Mouse (Mus musculus): ENCODE data around the gene Ctse. TPM values are rescaled to one million over a fixed set of nuclear protein-coding genes. Genes with fewer than 3 reads are reported as not detected.

Ctse gene
- total and polyA plus RNA-seq, 2 experiments from 2014 or later = 0.27 to 5.2 TPM

DNA sequence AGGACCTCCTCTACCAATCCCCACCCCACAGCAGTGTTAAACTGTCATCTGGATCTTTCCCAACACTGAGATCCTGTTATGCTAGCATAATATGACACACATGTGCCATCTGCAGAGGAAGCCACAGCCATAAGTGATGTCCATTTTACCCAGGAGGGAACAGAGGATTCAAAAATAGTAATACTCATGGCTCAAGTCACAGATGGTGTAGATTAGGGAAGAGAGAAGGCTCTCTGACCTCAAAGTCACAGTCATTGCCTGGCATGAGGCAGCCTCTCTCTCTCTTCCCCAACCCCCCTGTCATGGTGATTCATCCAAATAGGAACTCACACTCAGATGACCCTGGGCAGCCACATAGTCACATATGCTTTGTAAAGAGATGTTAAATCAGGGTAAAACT, 53.2 kb downstream of the Ctse start:
- ATAC-seq (ENCODE audit: insufficient read depth, low read depth) (no peak), DNase-seq (ENCODE audit: low spot score) (no peak)
- no peak overlapping the region for H3K4me3 ChIP-seq (ENCODE audit: low read depth, low read length)
- peaks cover 9% of the 10 kb centered on the region for H3K4me1 ChIP-seq (ENCODE audit: control insufficient read depth, insufficient read depth)
- no peak for TF ChIP-seq EP300 (IDR thresholded peaks at IDR 0.05; ENCODE audit: low read depth)
- no peaks in the 10 kb centered on the region for H3K27me3 ChIP-seq (ENCODE audit: control insufficient read depth, insufficient read depth, low read length)
- H3K27ac ChIP-seq (ENCODE audit: low read depth) = no peak overlapping the region
- H3K36me3 ChIP-seq (replicated peaks; ENCODE audit: control insufficient read depth, insufficient read depth, low read length) = no peaks in the 10 kb centered on the region
- H3K9me3 ChIP-seq (replicated peaks; ENCODE audit: control insufficient read depth, low read length) = no peaks in the 10 kb centered on the region
- no peak overlapping the region for H3K9ac ChIP-seq (replicated peaks; ENCODE audit: low read depth, low read length)
- H3K4me2 ChIP-seq (ENCODE audit: low read depth, low read length) = no peak overlapping the region

DNA sequence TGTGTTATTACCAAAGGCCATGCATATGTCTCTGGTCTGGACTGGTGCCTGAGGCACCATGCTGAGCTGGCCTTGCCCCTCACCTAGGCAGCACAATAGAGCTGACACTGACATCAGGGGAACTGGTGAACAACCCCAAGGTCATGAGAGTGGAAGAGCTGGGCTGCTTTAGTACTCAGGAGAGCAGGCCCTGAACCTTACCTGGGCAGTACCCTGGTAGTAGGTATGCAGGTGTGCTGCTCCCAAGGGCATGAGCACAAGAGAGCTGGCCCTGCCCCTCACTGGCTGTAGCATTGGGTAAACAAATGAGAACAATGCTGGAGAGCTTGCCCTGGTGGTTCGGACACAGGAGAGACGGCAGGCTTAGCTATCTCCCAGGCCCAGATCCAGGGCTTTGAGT, 57.2 kb downstream of the Ctse start:
- Histone ChIP-seq H3K36me3 (replicated peaks; ENCODE audit: control insufficient read depth, insufficient read depth, low read length) (no peaks in the 10 kb centered on the region), H3K27me3 (ENCODE audit: control insufficient read depth, insufficient read depth, low read length) (no peaks in the 10 kb centered on the region), H3K27ac (ENCODE audit: low read depth) (no peak overlapping the region), H3K9me3 (replicated peaks; ENCODE audit: control insufficient read depth, low read length) (no peaks in the 10 kb centered on the region), H3K4me1 (ENCODE audit: control insufficient read depth, insufficient read depth) (peaks cover 13% of the 10 kb centered on the region), H3K4me2 (ENCODE audit: low read depth, low read length) (no peak overlapping the region), H3K9ac (replicated peaks; ENCODE audit: low read depth, low read length) (no peak overlapping the region), H3K4me3 (ENCODE audit: low read depth, low read length) (no peak overlapping the region)
- no peak for TF ChIP-seq CTCF (IDR thresholded peaks at IDR 0.05; ENCODE audit: low read depth)
- no peak for TF ChIP-seq EP300 (IDR thresholded peaks at IDR 0.05; ENCODE audit: low read depth)
- WGBS = 86% methylated on average over 2 of the region's 2 CpGs
- no peak for DNase-seq (ENCODE audit: low spot score)
- ATAC-seq (ENCODE audit: insufficient read depth, low read depth) = no peak

DNA sequence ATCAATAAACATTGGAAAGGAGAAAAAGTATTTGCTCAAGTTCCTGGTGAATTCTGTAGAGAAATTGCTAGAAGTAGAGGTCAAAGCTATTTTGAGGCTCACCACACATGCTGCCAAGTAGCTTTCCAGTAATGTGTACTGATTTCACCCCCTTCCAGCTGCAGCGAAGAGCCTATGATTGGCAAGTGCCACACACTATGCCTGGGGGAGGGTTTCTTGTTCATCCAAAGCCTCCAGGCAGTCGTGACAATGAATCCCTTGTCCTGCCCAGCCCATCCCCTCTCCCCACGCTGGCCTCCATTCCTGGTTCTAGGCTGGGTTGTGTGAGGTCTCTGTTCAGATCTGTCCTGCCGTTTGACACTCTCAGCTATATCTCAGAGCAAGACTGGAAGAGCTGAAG, 58.2 kb downstream of the Ctse start:
- Histone ChIP-seq H3K27ac (ENCODE audit: low read depth) (peak overlapping the region; percentile 30; the same call in 1 of the 2 replicates), H3K4me2 (ENCODE audit: low read depth, low read length) (no peak overlapping the region), H3K9me3 (replicated peaks; ENCODE audit: control insufficient read depth, low read length) (no peaks in the 10 kb centered on the region), H3K27me3 (ENCODE audit: control insufficient read depth, insufficient read depth, low read length) (no peaks in the 10 kb centered on the region), H3K4me3 (ENCODE audit: low read depth, low read length) (no peak overlapping the region), H3K9ac (replicated peaks; ENCODE audit: low read depth, low read length) (no peak overlapping the region), H3K36me3 (replicated peaks; ENCODE audit: control insufficient read depth, insufficient read depth, low read length) (no peaks in the 10 kb centered on the region), H3K4me1 (ENCODE audit: control insufficient read depth, insufficient read depth) (peaks cover 7% of the 10 kb centered on the region)
- DNase-seq (ENCODE audit: low spot score) (peak; percentile 66), ATAC-seq (ENCODE audit: insufficient read depth, low read depth) (peak; percentile 75; the same call in 1 of the 2 replicates)
- no peak for TF ChIP-seq EP300 (IDR thresholded peaks at IDR 0.05; ENCODE audit: low read depth)
- TF ChIP-seq CTCF (IDR thresholded peaks at IDR 0.05; ENCODE audit: low read depth) = no peak
- 34% methylated on average over 4 of the region's 4 CpGs for WGBS

DNA sequence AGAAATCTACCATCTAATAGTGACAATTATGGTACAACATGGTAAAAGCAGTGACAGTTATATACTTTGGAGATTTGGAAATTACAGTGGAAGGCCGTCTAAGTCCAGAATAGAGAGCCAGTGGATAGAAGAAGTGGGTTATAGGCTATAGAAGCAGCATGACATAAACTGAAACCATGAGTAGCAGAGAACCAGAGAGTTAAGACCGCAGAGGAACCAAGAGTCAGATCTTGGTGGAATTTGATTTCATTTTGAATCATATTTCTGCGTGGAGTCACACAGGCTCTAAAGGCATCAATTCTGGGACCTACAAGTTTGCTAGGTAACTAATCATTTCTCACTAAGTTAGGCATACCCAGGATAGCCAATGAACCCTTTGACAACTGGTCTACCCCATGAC, 60.7 kb downstream of the Ctse start:
- TF ChIP-seq CTCF (IDR thresholded peaks at IDR 0.05; ENCODE audit: low read depth) (no peak), EP300 (IDR thresholded peaks at IDR 0.05; ENCODE audit: low read depth) (no peak)
- H3K27ac ChIP-seq (ENCODE audit: low read depth) = no peak overlapping the region
- no peak overlapping the region for H3K4me3 ChIP-seq (ENCODE audit: low read depth, low read length)
- H3K27me3 ChIP-seq (ENCODE audit: control insufficient read depth, insufficient read depth, low read length) = no peaks in the 10 kb centered on the region
- H3K36me3 ChIP-seq (replicated peaks; ENCODE audit: control insufficient read depth, insufficient read depth, low read length) = no peaks in the 10 kb centered on the region
- no peak overlapping the region for H3K4me2 ChIP-seq (ENCODE audit: low read depth, low read length)
- 88% methylated on average over 3 of the region's 3 CpGs for WGBS
- H3K9ac ChIP-seq (replicated peaks; ENCODE audit: low read depth, low read length) = no peak overlapping the region
- DNase-seq (ENCODE audit: low spot score) (no peak), ATAC-seq (ENCODE audit: insufficient read depth, low read depth) (no peak)
- peaks cover 13% of the 10 kb centered on the region for H3K4me1 ChIP-seq (ENCODE audit: control insufficient read depth, insufficient read depth)
- no peaks in the 10 kb centered on the region for H3K9me3 ChIP-seq (replicated peaks; ENCODE audit: control insufficient read depth, low read length)

DNA sequence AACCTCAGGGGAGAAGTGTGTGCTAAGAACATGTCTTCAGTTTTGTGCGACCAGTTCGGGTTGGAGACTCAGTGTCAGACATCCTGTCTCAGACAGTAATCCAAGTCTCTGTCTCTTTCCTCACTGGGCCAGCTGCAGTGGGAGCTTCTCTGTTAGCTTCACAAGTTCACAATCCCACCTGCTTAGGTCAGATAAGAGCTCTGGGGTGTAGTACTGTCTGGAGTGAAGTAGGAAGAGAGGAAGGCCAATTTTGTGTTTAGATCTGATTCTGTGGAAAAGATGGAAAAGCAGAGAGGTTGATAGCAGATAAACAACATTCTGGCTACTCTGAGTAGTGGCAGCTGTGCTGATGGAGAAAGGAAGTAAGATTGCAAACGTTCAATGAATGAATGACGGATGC, 61.5 kb downstream of the Ctse start:
- Histone ChIP-seq H3K4me1 (ENCODE audit: control insufficient read depth, insufficient read depth) (peaks cover 13% of the 10 kb centered on the region), H3K4me2 (ENCODE audit: low read depth, low read length) (no peak overlapping the region), H3K4me3 (ENCODE audit: low read depth, low read length) (no peak overlapping the region), H3K27ac (ENCODE audit: low read depth) (no peak overlapping the region), H3K36me3 (replicated peaks; ENCODE audit: control insufficient read depth, insufficient read depth, low read length) (no peaks in the 10 kb centered on the region), H3K9ac (replicated peaks; ENCODE audit: low read depth, low read length) (no peak overlapping the region), H3K9me3 (replicated peaks; ENCODE audit: control insufficient read depth, low read length) (no peaks in the 10 kb centered on the region), H3K27me3 (ENCODE audit: control insufficient read depth, insufficient read depth, low read length) (no peaks in the 10 kb centered on the region)
- WGBS = 54% methylated on average over 4 of the region's 4 CpGs
- DNase-seq (ENCODE audit: low spot score) (no peak), ATAC-seq (ENCODE audit: insufficient read depth, low read depth) (no peak)
- TF ChIP-seq CTCF (IDR thresholded peaks at IDR 0.05; ENCODE audit: low read depth) (no peak), EP300 (IDR thresholded peaks at IDR 0.05; ENCODE audit: low read depth) (no peak)

DNA sequence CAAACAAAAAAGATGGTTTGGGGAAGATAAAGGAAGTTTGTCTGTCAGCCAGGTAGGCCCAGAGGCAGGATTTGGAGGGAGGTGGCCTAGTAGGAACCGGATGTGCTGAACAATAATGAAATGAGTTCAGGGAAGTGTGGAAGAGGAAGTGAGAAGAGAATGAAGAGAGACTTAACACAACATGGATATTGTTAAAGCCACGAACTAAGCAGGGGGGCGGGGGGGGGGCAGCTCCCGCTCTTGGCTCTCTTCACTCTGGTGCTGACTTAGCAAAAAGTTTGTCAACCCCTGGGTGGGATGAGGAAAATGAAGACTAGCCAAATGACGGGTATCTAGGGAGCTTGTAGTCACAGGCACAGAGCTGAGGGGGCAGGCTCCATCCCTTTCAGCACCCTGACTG, 62.3 kb downstream of the Ctse start:
- no peak overlapping the region for H3K4me3 ChIP-seq (ENCODE audit: low read depth, low read length)
- peaks cover 13% of the 10 kb centered on the region for H3K4me1 ChIP-seq (ENCODE audit: control insufficient read depth, insufficient read depth)
- H3K27me3 ChIP-seq (ENCODE audit: control insufficient read depth, insufficient read depth, low read length) = no peaks in the 10 kb centered on the region
- no peak overlapping the region for H3K27ac ChIP-seq (ENCODE audit: low read depth)
- H3K4me2 ChIP-seq (ENCODE audit: low read depth, low read length) = no peak overlapping the region
- 75% methylated on average over 5 of the region's 5 CpGs for WGBS
- TF ChIP-seq EP300 (IDR thresholded peaks at IDR 0.05; ENCODE audit: low read depth) (no peak), CTCF (IDR thresholded peaks at IDR 0.05; ENCODE audit: low read depth) (no peak)
- ATAC-seq (ENCODE audit: insufficient read depth, low read depth) (no peak), DNase-seq (ENCODE audit: low spot score) (no peak)
- H3K36me3 ChIP-seq (replicated peaks; ENCODE audit: control insufficient read depth, insufficient read depth, low read length) = no peaks in the 10 kb centered on the region
- H3K9me3 ChIP-seq (replicated peaks; ENCODE audit: control insufficient read depth, low read length) = no peaks in the 10 kb centered on the region
- H3K9ac ChIP-seq (replicated peaks; ENCODE audit: low read depth, low read length) = no peak overlapping the region
